Mouse (Mus musculus) mature B cell (primary cell): ENCODE data around the gene Gm49388.

ENCODE experiments used
- in situ Hi-C: fragments of 300-500 bp; cut with MboI; formaldehyde crosslinking; loops from 2 replicates; pipeline ENCODE4 v1.14.3; 2019

Gm49388 gene

DNA sequence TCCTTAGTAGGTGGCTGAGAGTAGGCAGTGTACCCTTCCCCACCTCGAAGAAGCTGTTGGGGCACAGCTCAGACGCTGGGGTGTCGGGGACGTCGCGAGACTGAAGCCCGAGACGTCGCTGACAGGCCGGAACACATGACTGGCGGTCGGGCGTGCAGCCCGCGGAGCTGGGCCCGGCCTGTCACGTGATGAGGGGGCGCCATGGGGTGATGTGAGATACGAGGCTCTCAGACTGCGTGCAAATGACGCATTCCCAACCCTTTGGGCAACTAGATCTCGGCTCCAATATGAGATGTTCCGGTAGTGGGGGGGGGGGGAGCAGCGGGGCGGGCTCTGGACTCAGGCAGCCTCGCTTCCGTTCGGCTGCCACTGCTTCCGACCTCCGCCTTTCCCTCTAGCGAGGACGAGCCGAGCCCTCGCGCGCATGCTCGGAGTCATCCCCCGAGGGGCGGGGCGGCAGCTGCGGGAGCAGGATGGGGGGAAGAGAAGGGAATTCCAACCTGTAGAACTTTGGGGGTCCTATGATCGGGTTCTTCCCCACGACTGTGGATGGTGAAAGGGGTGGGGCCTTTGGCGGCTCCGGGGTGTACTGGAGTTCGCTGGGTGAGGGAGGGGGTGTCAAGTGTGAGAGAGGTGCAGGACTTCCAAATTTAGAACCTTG is 56.1 kb downstream of the Gm49388 start:
- in situ Hi-C loops, result no loop called here

DNA sequence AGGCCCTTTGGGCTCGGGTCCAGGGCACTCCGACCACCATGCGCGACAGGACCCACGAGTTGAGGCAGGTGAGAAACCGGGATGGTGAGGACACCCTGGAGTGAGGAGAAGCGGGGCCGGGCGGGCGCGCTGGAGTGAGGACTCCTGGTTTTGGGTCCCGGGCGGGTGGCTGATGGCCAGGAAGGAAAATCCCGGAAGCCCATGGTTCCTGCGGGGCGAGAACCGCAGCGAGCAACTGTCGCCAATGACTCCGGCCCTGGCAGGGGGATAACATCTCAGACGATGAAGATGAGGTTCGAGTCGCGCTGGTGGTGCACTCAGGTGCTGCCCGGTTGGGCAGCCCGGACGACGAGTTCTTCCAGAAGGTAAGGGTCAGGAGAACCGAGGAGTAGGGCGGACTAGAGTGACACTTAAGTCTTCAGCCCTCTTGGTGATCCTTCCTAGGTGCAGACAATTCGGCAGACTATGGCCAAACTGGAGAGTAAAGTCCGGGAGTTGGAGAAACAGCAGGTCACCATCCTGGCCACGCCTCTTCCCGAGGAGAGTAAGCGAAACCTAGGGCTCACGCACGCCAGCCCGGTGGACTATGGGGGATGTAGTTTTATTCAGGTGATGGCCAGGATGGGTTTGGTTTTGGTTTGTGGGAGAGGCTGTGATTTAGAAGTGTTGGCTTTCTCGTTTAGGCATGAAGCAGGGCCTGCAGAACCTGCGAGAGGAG is 56.8 kb downstream of the Gm49388 start:
- in situ Hi-C loops, result no loop called here

DNA sequence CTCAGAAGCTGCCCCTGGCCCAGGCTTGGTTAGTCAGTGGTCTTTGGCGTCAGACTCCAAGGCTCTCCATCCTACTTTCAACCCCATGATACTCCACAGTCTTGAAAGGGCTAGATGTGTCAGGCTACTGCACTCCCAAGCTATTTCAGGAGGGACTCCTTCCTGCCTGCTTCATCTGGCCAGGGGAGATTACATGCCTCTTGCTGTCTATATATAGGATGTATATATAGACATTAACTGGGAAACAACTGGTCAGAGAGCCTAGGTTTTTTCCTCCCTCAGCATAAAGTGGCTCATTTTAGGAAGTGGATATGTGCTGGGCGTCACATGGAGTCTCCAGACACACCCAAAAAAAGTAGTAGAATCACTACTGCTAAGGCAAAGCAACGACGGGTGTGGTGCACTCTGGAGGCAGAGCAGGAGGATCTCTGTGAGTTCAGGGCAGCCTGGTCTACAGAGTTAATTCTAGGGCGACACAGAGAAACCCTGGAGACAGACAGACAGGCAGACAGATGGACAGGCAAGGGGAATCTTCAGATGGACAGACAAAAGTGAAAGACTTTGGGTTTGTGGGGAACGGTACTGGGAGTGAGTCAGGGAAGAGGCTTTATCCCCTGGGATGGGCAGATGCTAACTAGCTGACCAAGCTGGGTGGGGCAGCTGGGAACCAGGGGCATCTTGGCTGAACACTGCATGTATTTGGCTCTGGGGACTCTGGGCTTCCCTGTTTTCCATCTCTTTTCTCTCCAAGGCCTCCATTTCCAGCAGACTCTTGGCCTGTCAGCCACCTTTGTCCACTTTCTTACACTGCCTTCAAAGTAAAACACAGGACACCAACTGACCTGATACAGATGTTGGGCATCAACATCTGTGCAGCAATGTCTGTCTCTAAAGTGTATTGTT is 64.8 kb downstream of the Gm49388 start:
- in situ Hi-C loops, result no loop called here

DNA sequence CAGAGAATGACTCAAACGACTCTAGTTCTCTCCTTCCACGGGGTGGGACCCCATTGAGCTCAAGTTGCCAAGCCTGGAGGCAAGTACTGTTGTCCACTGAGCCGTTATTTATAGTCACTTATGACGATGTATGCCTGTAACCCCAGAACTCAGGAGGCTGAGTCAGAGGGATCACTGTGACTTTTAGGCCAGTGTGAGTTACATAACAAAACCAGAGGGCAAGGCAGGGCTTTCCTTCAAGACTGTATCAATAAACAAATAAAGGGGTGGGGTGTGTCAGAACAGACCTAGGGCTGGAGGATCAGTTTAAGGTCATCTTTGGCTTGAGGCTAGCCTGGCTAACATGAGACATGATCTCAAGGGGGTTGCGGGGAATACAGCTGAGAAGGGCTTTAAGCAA is 65.5 kb downstream of the Gm49388 start:
- in situ Hi-C loops, result no loop called here
